Mouse (Mus musculus) megakaryocyte, embryonic 14.5 days (primary cell): Measurements from ENCODE around the gene Prkce.

Experiments used
- FLI1 ChIP-seq: IDR thresholded peaks from 2 replicates; pipeline ENCODE4 v1.6.1; 2012; ENCODE audit warnings: low read length, inconsistent platforms, mixed read lengths
- GATA1 ChIP-seq: IDR thresholded peaks from 3 replicates; pipeline ENCODE4 v1.6.1; 2012; ENCODE audit warnings: mixed read lengths, low read length, inconsistent platforms, borderline replicate concordance

DNA sequence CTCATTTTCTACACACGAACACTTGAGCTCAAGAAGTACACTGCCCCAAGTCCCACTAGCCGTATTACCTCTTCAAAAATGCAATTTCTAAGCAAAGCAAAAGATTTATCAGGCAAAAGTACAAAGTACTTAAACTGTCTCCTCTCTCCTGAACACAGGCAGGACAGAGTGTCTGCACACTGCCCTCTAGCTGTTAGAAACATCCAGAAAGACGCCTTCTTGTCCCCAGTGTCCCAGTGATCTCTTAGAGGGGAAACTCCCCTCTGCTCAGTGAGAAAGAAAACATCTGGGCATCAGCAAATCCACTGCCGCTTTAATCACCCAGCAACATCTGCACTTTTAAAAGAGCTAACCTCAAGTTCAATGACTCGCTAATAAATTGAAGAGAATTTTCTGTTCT is 35.1 kb upstream of the Prkce start:
- TF ChIP-seq GATA1 (no peak), FLI1 (no peak)
